Mouse (Mus musculus): ENCODE data around the gene Trim72. TPM values are rescaled to one million over a fixed set of nuclear protein-coding genes. Genes with fewer than 3 reads are reported as not detected.

Trim72 gene
- total and polyA plus RNA-seq, 3 experiments: 0.14 to 0.19 TPM; not detected in 1

DNA sequence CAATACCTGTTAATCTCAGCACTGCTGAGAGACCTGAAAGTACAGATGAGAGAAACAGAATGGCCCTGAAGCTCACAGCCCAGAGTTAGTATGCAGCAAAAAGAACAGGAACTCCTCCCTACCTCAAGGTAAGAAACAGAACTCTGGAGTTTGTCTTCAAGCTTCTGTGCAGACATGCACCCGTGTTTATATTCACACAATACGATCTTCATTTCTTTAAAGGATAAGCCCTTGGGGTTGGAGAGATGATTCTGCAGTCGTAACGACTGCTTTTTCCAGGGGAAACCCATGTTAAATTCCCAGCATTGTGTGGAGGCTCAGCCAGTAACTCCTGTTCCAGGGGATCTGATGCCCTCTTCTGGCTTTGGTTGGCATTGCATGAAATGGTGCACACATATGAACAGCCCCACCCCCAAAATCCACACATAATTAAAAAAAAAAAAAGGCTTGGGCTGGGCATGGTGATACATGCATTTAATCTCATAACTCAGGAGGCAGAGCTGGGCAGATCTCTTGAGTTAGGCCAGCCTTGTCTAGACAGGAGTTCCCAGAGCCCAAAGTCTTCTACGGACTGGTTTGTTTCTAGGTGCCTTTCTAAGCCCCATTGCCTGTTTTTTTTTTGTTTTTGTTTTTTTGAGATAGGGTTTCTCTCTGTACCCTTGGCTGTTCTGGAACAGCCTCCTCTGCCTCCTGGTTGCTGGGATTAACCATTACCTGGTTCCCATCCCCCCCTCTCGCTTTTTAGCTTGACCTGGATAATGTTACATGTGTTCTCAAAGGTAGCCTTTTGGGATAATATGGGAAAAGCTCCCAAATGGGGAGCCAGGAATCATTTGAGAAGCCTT lies 11.9 kb upstream of the Trim72 start:
- Histone ChIP-seq H3K79me2 (ENCODE audit: control insufficient read depth, insufficient read depth, low read length, poor library complexity) (no peaks in the 10 kb centered on the region), H3K27ac (ENCODE audit: control insufficient read depth, low read depth, low read length) (no peak overlapping the region), H3K9ac (ENCODE audit: control insufficient read depth, low read depth, low read length, poor library complexity, severe bottlenecking) (no peak overlapping the region), H3K36me3 (ENCODE audit: control insufficient read depth in 1 of 2, insufficient read depth in 2 of 2, low read length in 2 of 2) (peaks cover 7 to 11% of the 10 kb centered on the region in 2 experiments), H3K4me3 (ENCODE audit: control insufficient read depth in 1 of 2, insufficient read depth in 1 of 2, low read depth in 2 of 2, low read length in 2 of 2) (no peak overlapping the region), H3K27me3 (ENCODE audit: control insufficient read depth in 1 of 2, insufficient read depth in 2 of 2, low read length in 2 of 2) (no peaks in the 10 kb centered on the region), H3K4me1 (ENCODE audit: control insufficient read depth in 1 of 2, insufficient read depth in 2 of 2, low read length in 2 of 2) (peaks cover 0 to 4% of the 10 kb centered on the region in 2 experiments; a peak in 1 of 4 replicates), H3K9me3 (replicated peaks; ENCODE audit: insufficient read depth, low read length) (no peaks in the 10 kb centered on the region)
- peak; percentile 76 for DNase-seq (ENCODE audit: low read depth, low spot score)
- TF ChIP-seq CTCF (IDR thresholded peaks at IDR 0.05 in 2 of 3, conservative IDR thresholded peaks at IDR 0.05 in 1 of 3; ENCODE audit: control insufficient read depth in 1 of 3, insufficient read depth in 1 of 3, low read depth in 2 of 3, low read length in 3 of 3, poor library complexity in 1 of 3, severe bottlenecking in 1 of 3): peak; percentile 54 to 65 (median 54)
- TF ChIP-seq RCOR1 (IDR thresholded peaks at IDR 0.05; ENCODE audit: low read depth, low read length): no peak
- TF ChIP-seq POLR2AphosphoS2 (IDR thresholded peaks at IDR 0.05; ENCODE audit: low read length): peak; percentile 66
- TF ChIP-seq USF2 (IDR thresholded peaks at IDR 0.05; ENCODE audit: borderline replicate concordance in 1 of 2, insufficient read depth in 1 of 2, low read depth in 1 of 2, low read length in 2 of 2): no peak
- TF ChIP-seq E2F4 (IDR thresholded peaks at IDR 0.05; ENCODE audit: borderline replicate concordance, low read depth, low read length): no peak
- no peak for TF ChIP-seq ETS1 (IDR thresholded peaks at IDR 0.05; ENCODE audit: low read depth, low read length)
- no peak for TF ChIP-seq TBP (IDR thresholded peaks at IDR 0.05; ENCODE audit: low read depth, low read length)
- TF ChIP-seq ZNF384 (IDR thresholded peaks at IDR 0.05; ENCODE audit: low read depth, low read length): peak; percentile 90
- no peak for TF ChIP-seq MYB (IDR thresholded peaks at IDR 0.05; ENCODE audit: low read depth, low read length)
- no peak for TF ChIP-seq CHD2 (IDR thresholded peaks at IDR 0.05; ENCODE audit: low read length)
- no peak for TF ChIP-seq ELF1 (IDR thresholded peaks at IDR 0.05; ENCODE audit: low read depth, low read length)
- TF ChIP-seq UBTF (IDR thresholded peaks at IDR 0.05; ENCODE audit: borderline replicate concordance, insufficient read depth, low read depth, low read length): no peak
- peak; percentile 24; the same call in 1 of the 2 replicates for TF ChIP-seq SMC3 (IDR thresholded peaks at IDR 0.05; ENCODE audit: low read depth, low read length)
- TF ChIP-seq ZMIZ1 (IDR thresholded peaks at IDR 0.05; ENCODE audit: low read depth, low read length): no peak; the same call in 1 of the 2 replicates
- TF ChIP-seq RAD21 (IDR thresholded peaks at IDR 0.05; ENCODE audit: low read depth, low read length): peak; percentile 15; the same call in 1 of the 2 replicates
- TF ChIP-seq EP300 (IDR thresholded peaks at IDR 0.05; ENCODE audit: low read depth in 1 of 2, low read length in 2 of 2): no peak
- TF ChIP-seq SIN3A (IDR thresholded peaks at IDR 0.05; ENCODE audit: low read length): no peak
- TF ChIP-seq ZKSCAN1 (IDR thresholded peaks at IDR 0.05; ENCODE audit: low read depth, low read length): no peak
- peak in 1 of 2 experiments; percentile 53; a peak in 2 of 4 replicates for TF ChIP-seq POLR2A (IDR thresholded peaks at IDR 0.05; ENCODE audit: control insufficient read depth in 1 of 2, insufficient read depth in 1 of 2, low read depth in 1 of 2, low read length in 2 of 2, poor library complexity in 1 of 2)
- no peak for TF ChIP-seq TCF12 (IDR thresholded peaks at IDR 0.05; ENCODE audit: low read depth, low read length)
- no peak for TF ChIP-seq MAX (IDR thresholded peaks at IDR 0.05; ENCODE audit: low read length)

Measured in MEL (cell line).